Mouse (Mus musculus): ENCODE data around the gene Cel. TPM values are rescaled to one million over a fixed set of nuclear protein-coding genes. Genes with fewer than 3 reads are reported as not detected.
A peak's percentile ranks its signal among the peaks of the same experiment; 100 is the strongest.

The Cel gene
- polyA plus RNA-seq, 2 experiments, result 0.19 to 0.39 TPM

DNA sequence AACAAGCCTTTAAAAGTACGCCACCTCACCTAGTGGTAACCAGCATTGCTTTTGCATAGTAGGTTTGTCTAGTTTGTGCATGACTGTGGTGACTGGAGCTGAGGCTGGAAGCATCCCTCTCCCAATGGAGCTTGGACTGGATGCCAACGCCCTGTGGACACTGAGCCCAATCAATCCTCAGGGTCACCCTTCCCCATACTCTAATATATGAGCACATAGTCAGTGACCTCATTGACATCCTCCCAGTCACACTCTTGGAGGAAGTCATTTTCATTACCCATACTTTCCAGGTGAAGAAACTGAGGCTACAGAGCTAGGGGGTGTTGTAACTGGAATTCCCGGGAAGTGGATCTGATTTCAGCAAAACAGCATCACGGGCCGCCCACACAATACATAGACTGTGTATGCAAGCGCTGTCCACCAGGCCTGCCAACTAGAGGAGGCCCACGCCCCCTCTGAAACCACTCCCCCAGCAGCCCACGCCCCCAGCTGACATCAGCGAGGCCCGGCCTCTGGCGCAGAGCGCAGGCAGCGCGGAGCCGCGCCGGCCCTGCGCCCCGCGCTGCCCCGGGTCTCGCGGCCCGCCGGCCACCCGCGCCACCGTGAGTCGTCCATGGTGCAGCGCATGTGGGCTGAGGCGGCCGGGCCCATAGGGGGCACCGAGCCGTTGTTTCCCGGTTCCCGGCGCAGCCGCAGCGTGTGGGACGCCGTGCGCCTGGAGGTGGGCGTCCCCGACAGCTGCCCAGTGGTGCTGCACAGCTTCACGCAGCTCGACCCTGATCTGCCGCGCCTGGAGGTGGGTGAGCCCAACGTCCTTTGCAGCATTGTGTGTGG is 30.0 kb downstream of the Cel start:
- Histone ChIP-seq H3K4me1 (replicated peaks; ENCODE audit: control insufficient read depth in 2 of 2, insufficient read depth in 2 of 2, low read length in 1 of 2) (no peaks in the 10 kb centered on the region), H3K27me3 (ENCODE audit: control insufficient read depth, insufficient read depth, low read length) (no peaks in the 10 kb centered on the region), H3K9ac (replicated peaks) (no peak overlapping the region), H3K27ac (no peak overlapping the region), H3K9me3 (ENCODE audit: control insufficient read depth, low read length) (no peaks in the 10 kb centered on the region), H3K4me3 (ENCODE audit: insufficient read depth in 1 of 2, low read depth in 2 of 2, low read length in 2 of 2) (peak overlapping the region; percentile 53 to 57), H3K4me2 (ENCODE audit: low read depth) (peak overlapping the region; percentile 51), H3K36me3 (replicated peaks; ENCODE audit: control insufficient read depth, insufficient read depth, low read depth) (no peaks in the 10 kb centered on the region)
- TF ChIP-seq EP300 (IDR thresholded peaks at IDR 0.05; ENCODE audit: low read depth) (no peak), CTCF (IDR thresholded peaks at IDR 0.05; ENCODE audit: low read depth) (peak; percentile 10; the same call in 1 of the 2 replicates)
- peak in 2 of 3 experiments; percentile 37 to 49 for DNase-seq (ENCODE audit: low read depth in 3 of 3, low spot score in 3 of 3)
- peak; percentile 78 for ATAC-seq (ENCODE audit: insufficient read depth)
- 2% methylated on average over 49 of the region's 49 CpGs for WGBS (ENCODE audit: insufficient replicate concordance)

DNA sequence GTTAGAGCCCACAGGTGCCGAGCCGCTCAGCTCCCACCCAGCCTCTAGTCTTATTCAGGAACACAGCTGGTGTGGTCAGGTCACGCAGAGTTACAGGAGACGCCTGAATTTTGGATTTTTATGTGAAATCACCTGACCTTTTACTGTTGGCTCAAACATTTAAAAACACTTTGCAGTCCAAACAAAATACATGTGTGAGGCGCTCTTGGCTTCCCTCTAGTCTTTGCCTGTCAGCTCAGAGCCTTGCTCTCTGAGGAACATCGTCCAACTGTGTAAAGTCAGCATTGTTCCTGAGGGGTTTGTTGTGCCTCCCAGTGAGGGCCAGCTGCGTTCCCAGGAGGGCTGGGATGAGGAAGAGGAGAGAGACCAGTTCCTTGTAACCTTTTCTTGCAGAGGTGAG is 32.9 kb downstream of the Cel start:
- H3K9me3 ChIP-seq (ENCODE audit: control insufficient read depth, low read length), result no peaks in the 10 kb centered on the region
- no peak overlapping the region for H3K4me2 ChIP-seq (ENCODE audit: low read depth)
- DNase-seq (ENCODE audit: low read depth in 3 of 3, low spot score in 3 of 3), result no peak
- H3K27me3 ChIP-seq (ENCODE audit: control insufficient read depth, insufficient read depth, low read length), result no peaks in the 10 kb centered on the region
- H3K27ac ChIP-seq, result no peak overlapping the region
- 57% methylated on average over 7 of the region's 7 CpGs for WGBS (ENCODE audit: insufficient replicate concordance)
- TF ChIP-seq CTCF (IDR thresholded peaks at IDR 0.05; ENCODE audit: low read depth) (no peak), EP300 (IDR thresholded peaks at IDR 0.05; ENCODE audit: low read depth) (no peak)
- peaks cover 0 to 3% of the 10 kb centered on the region in 2 experiments; a peak in 1 of 4 replicates for H3K4me1 ChIP-seq (replicated peaks; ENCODE audit: control insufficient read depth in 2 of 2, insufficient read depth in 2 of 2, low read length in 1 of 2)
- no peaks in the 10 kb centered on the region for H3K36me3 ChIP-seq (replicated peaks; ENCODE audit: control insufficient read depth, insufficient read depth, low read depth)
- H3K4me3 ChIP-seq (ENCODE audit: insufficient read depth in 1 of 2, low read depth in 2 of 2, low read length in 2 of 2), result no peak overlapping the region
- no peak overlapping the region for H3K9ac ChIP-seq (replicated peaks)
- no peak for ATAC-seq (ENCODE audit: insufficient read depth)

DNA sequence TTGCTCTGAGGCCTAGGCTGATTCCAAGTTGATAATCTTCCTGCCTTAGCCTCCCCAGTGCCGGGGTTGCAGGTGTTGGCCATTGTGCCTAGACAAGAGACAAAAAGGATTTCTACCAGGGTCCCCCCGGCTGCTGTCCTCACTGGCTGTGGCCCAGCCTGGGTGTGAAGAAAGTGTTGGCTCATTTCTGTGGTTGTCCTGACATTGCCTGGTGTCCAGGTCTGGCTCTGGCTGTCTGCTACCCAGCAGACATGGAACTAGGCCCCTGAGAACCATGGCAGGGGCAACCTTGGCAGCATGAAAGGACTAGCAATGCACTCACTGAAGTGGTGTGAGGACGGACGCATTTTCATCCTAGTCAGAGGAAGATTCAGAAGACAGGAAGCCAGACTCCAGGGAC is 33.3 kb downstream of the Cel start:
- Histone ChIP-seq H3K27ac (no peak overlapping the region), H3K9me3 (ENCODE audit: control insufficient read depth, low read length) (no peaks in the 10 kb centered on the region), H3K4me1 (replicated peaks; ENCODE audit: control insufficient read depth in 2 of 2, insufficient read depth in 2 of 2, low read length in 1 of 2) (peaks cover 0 to 3% of the 10 kb centered on the region in 2 experiments; a peak in 1 of 4 replicates), H3K27me3 (ENCODE audit: control insufficient read depth, insufficient read depth, low read length) (no peaks in the 10 kb centered on the region), H3K4me3 (ENCODE audit: insufficient read depth in 1 of 2, low read depth in 2 of 2, low read length in 2 of 2) (no peak overlapping the region), H3K36me3 (replicated peaks; ENCODE audit: control insufficient read depth, insufficient read depth, low read depth) (no peaks in the 10 kb centered on the region), H3K9ac (replicated peaks) (no peak overlapping the region), H3K4me2 (ENCODE audit: low read depth) (no peak overlapping the region)
- TF ChIP-seq CTCF (IDR thresholded peaks at IDR 0.05; ENCODE audit: low read depth), result no peak
- TF ChIP-seq EP300 (IDR thresholded peaks at IDR 0.05; ENCODE audit: low read depth), result no peak
- ATAC-seq (ENCODE audit: insufficient read depth) (no peak), DNase-seq (ENCODE audit: low read depth in 3 of 3, low spot score in 3 of 3) (no peak)
- 67% methylated on average over 4 of the region's 4 CpGs for WGBS (ENCODE audit: insufficient replicate concordance)

DNA sequence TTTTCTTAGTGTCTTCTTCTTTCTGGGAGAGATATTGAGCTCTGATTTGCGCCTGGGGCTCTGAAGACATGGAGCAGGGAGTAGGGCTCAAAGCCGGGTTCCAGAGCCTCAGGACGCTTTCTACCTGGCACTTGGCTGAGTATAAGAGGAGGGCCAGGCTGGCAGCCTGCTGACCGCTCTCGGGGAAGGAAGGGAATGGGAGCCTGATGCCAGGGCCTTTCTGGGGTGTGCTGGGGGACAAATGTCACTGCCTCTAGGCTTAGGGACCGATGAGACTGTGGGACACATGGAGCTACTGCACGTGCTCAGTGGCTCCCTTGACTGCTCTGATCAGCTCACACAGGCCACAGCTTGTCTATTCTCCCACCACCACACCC is 34.9 kb downstream of the Cel start:
- H3K9me3 ChIP-seq (ENCODE audit: control insufficient read depth, low read length), result no peaks in the 10 kb centered on the region
- H3K4me1 ChIP-seq (replicated peaks; ENCODE audit: control insufficient read depth in 2 of 2, insufficient read depth in 2 of 2, low read length in 1 of 2), result peaks cover 0 to 3% of the 10 kb centered on the region in 2 experiments; a peak in 1 of 4 replicates
- 64% methylated on average over 7 of the region's 7 CpGs for WGBS (ENCODE audit: insufficient replicate concordance)
- DNase-seq (ENCODE audit: low read depth in 3 of 3, low spot score in 3 of 3), result no peak
- no peak overlapping the region for H3K27ac ChIP-seq
- no peaks in the 10 kb centered on the region for H3K27me3 ChIP-seq (ENCODE audit: control insufficient read depth, insufficient read depth, low read length)
- H3K36me3 ChIP-seq (replicated peaks; ENCODE audit: control insufficient read depth, insufficient read depth, low read depth), result no peaks in the 10 kb centered on the region
- no peak overlapping the region for H3K9ac ChIP-seq (replicated peaks)
- no peak overlapping the region for H3K4me2 ChIP-seq (ENCODE audit: low read depth)
- no peak overlapping the region for H3K4me3 ChIP-seq (ENCODE audit: insufficient read depth in 1 of 2, low read depth in 2 of 2, low read length in 2 of 2)
- TF ChIP-seq CTCF (IDR thresholded peaks at IDR 0.05; ENCODE audit: low read depth) (no peak), EP300 (IDR thresholded peaks at IDR 0.05; ENCODE audit: low read depth) (no peak)
- no peak for ATAC-seq (ENCODE audit: insufficient read depth)

DNA sequence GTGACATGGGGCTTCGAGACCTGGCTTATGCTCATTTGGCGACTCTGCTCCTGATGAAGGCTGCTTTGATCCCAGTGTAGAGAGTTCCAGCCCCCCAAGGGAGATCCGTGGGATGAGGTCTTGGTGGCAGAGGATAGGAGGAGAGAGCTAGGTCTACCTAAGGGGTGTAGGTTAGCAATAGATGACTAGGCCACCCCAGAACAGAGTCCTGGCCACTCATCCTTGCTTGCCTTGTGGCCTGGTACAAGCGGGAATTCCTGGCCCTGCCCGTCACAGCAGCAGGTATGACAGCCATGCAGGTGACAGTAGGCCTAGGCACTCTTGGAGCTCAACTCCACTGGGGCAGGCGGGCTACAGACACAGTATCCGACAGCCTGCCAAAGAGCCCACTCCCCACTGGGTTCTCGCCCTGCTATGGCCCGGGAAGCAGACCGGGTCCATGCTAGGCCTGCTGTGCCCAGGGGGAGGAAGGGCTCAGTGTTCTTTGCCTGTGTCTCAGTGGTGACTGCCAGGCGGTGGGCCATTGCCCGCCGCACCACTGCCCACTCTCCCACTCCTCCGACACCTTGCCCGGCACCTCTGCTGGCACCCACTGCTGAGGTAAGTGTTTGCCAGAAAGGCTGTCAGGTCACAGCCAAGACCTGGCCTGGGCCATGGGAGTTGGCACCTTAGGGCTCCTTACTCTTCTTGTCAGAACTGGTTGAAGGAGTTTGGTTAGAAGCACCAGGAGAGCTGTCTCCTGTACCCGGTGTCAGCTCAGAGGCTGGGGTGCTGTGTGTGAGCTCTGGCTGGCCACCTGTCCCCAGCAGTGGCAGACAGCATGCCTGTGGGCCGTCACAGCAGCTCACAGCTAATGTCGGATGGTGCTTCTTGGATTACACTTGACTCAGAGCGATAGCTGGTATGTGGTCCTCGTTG is 35.5 kb downstream of the Cel start:
- Histone ChIP-seq H3K36me3 (replicated peaks; ENCODE audit: control insufficient read depth, insufficient read depth, low read depth) (no peaks in the 10 kb centered on the region), H3K27me3 (ENCODE audit: control insufficient read depth, insufficient read depth, low read length) (no peaks in the 10 kb centered on the region), H3K9ac (replicated peaks) (no peak overlapping the region), H3K27ac (no peak overlapping the region), H3K4me3 (ENCODE audit: insufficient read depth in 1 of 2, low read depth in 2 of 2, low read length in 2 of 2) (no peak overlapping the region), H3K9me3 (ENCODE audit: control insufficient read depth, low read length) (no peaks in the 10 kb centered on the region), H3K4me2 (ENCODE audit: low read depth) (no peak overlapping the region), H3K4me1 (replicated peaks; ENCODE audit: control insufficient read depth in 2 of 2, insufficient read depth in 2 of 2, low read length in 1 of 2) (peaks cover 0 to 3% of the 10 kb centered on the region in 2 experiments; a peak in 1 of 4 replicates)
- TF ChIP-seq EP300 (IDR thresholded peaks at IDR 0.05; ENCODE audit: low read depth) (no peak), CTCF (IDR thresholded peaks at IDR 0.05; ENCODE audit: low read depth) (no peak)
- DNase-seq (ENCODE audit: low read depth in 3 of 3, low spot score in 3 of 3) (no peak), ATAC-seq (ENCODE audit: insufficient read depth) (no peak)
- WGBS (ENCODE audit: insufficient replicate concordance), result 72% methylated on average over 20 of the region's 20 CpGs

Data from liver, embryonic 14.5 days (tissue).